Mouse (Mus musculus) CD4-positive, CD25-positive, alpha-beta regulatory T cell, adult 9 weeks (primary cell): ENCODE measurements around the gene Ing4. TPM values are rescaled to one million over a fixed set of nuclear protein-coding genes. Genes with fewer than 3 reads are reported as not detected.

Experiments
- polyA plus RNA-seq: library from polyadenylated mRNA; unstranded; fragments of 100-300 nt; shearing (Covaris generic); gene quantifications from one replicate; pipeline ENCODE4 v1.2.1, GENCODE M21; 2017

Gene Ing4
- 92.1 TPM for polyA plus RNA-seq

DNA sequence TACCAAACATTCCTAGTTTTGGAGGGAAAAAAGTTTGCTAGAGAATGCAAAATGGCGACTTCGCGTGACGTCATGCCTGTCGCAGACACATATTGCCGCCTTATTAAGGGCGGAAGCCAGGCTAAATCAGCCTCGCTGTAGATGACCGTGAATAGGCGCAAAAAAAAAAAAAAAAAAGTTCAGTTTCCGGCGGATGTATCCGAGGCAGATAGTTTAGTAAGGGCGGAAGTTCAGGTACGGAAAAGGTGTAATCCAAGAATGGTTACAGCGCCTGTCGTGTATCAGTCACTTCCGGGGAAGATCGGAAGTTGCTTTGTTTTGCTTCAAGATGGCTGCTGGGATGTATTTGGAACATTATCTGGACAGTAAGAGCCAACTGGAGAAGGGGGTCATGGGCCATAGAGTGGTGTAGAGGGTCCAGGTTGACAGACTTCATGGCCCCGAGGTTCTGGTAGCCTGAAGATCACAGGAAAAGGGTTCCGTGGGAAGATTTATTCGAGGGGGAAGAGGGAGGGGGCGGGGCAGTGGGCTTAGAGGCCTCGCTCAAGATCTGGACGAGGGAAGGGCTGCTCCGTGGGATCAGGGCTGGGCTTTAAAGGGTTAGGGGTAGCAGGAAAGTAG is at the start of gene Ing4:
Gene Ing4, plus strand, starts transcription at position 228 of the 621 bp plus-strand sequence.

DNA sequence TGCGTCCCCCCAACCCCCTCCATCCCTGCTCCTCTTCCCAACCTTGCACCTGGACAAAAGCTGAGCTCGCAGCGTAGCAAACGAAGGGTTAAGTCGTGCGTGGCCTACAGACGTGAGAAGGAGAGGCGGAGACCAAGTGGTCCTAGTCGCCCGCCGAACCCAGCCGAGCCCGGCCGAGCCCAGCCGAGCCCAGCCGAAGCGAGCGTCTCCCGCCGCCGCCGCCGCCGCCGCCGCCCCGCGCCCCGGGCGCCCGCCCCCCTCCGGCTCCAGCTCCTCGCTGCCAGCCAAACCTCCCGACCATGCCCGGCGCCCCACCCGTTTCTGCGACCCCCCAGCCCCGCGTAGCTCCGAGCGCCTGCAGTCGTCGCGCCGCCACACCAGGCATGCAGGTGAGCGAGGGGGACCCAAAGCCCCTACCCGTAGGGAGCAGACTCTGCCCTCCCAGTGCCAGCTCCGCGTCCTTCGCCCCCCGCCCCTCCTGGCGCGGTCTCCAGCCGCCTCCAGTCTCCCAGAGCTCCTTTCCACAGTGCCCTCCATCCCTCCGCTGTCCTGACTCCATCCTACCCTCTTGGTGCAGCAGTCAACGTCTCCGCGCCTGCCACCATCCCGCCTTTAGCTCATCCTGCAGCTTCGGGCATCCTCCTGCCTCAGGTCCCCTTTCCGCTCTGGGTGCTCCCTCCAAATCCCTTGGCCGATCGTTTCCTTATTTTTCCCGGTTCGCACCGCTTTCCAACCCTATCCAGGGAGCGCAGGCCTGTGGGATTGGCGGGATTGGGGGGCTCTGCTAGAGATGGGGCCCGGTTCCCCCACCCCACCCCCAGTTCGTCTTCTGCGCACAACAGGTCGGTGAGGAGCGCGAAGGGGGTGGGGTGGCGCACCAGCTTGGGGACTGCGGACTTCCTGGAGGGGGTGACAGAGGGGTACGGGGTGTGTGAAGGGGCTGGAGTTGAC is 42.7 kb upstream of the Ing4 start, which contains the start of gene Pianp:
Gene Pianp, plus strand, starts transcription at position 144 of the 951 bp plus-strand sequence.

DNA sequence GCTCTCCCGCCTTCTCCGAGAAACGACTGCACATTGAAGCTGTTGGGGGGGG is 30.6 kb upstream of the Ing4 start, which contains the start of gene Zfp384:
Gene Zfp384, plus strand, starts transcription at position 17 of the 52 bp plus-strand sequence.

DNA sequence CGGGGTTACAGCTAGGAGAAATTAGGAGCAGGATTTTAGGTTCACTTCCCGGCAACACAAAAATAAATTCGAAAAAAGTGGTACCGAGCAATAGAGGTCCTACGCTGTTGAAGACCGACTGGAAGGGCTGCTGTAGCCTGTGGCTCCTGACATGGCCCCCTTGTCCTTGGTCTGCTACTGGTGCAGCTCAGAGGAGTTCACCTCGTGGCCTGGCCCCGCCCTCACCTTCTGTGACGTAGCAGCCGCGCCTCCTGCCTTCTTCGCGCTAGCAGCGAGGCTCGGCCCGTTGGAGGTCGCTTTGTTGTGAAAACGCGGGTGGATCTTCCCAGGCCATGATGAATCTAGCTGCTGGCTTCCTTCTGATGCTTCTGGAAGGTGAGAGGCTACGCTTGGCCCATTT is 10.1 kb downstream of the Ing4 start, which contains the start of gene Acrbp:
Gene Acrbp, plus strand, starts transcription at position 12 of the 400 bp plus-strand sequence.

DNA sequence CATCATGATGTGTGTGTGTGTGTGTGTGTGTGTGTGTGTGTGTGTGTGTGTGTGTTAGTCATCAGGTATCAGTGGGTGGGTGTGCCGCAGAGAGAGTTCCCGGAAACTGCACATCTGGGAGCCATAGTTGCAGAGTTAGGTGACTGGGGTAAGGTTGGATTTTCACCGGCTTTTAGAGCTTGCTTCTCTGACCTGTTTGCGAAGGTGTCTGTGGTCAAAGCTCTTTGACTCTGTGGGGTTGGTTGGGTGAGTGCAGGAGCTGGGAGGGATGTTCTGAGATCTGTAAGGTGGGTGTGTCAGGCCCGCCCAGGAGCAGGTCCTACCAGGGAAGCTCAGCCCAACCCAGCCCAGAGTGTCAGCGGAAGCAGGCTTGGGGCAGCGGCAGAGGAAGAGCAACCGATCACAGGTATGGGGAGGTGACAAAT is 28.0 kb downstream of the Ing4 start, which contains the start of gene Lpar5:
Gene Lpar5, plus strand, starts transcription at position 350 of the 425 bp plus-strand sequence.

DNA sequence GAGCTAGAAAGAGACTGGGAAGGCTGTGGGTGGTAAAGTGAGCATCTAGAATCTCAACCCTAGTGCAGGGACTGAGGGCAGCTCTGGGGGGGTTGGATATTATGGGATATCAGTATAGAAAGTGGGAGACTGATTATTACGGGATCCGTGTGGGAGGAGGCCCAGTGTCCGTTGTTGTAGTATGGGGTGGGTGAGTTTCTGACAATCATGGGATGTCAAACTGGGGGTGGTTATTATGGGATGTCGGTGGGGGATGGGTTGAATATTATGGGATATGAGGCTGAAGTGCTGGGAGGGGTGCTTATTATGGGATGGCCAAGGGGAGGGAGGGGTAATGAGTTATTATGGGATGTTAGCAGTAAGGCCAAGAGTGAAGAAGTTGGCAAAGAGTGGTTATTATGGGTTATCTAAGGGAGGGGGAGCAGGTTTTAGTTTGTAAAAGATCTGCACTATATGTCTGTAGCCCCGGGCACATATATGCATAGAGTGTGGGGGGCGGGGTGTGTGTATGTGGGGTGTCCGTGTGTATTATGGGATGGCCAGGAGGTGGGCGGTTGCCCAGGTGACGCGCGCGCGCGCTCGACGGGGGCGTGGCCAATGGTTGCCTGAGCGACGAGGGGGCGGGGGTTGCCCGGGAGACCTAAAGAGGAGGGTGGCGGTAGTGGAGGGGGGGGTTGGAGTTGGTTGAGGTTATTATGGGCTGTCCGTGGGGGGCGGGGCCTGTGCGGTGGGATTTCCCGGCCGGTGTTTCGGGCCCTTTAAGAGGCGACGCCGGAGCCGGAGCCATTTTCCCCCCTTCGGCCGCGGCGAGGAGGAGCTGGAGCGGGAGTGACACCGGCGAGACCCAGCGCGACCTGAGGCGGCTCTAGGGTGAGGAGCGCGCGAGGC is 56.1 kb downstream of the Ing4 start, which contains the start of gene Chd4:
Gene Chd4, plus strand, starts transcription at position 591 of the 888 bp plus-strand sequence.

Other genes starting within 250 kb of the Ing4 start
- 8.1 TPM for gene Spsb2, start 231.1 kb upstream of the Ing4 start, polyA plus RNA-seq
- 133 TPM for gene Tpi1, start 225.5 kb upstream of the Ing4 start, polyA plus RNA-seq
- gene Usp5, start 210.3 kb upstream of the Ing4 start, polyA plus RNA-seq = 133 TPM
- 8.8 TPM for gene Cdca3, start 210.2 kb upstream of the Ing4 start, polyA plus RNA-seq
- gene Gnb3, start 199.5 kb upstream of the Ing4 start, polyA plus RNA-seq = not detected
- gene P3h3, start 182.0 kb upstream of the Ing4 start, polyA plus RNA-seq = 0.10 TPM
- gene Gpr162, start 175.8 kb upstream of the Ing4 start, polyA plus RNA-seq = 0.43 TPM
- gene Cd4, start 151.5 kb upstream of the Ing4 start, polyA plus RNA-seq = 308 TPM
- 4.4 TPM for gene Lag3, start 128.1 kb upstream of the Ing4 start, polyA plus RNA-seq
- 10.0 TPM for gene Ptms, start 119.7 kb upstream of the Ing4 start, polyA plus RNA-seq
- gene Mlf2, start 108.4 kb upstream of the Ing4 start, polyA plus RNA-seq = 107 TPM
- 116 TPM for gene Cops7a, start 74.2 kb upstream of the Ing4 start, polyA plus RNA-seq
- 0.42 TPM for gene Pianp, start 43.1 kb upstream of the Ing4 start, polyA plus RNA-seq
- gene Zfp384, start 30.6 kb upstream of the Ing4 start, polyA plus RNA-seq = 14.6 TPM
- gene Acrbp, start 9.9 kb downstream of the Ing4 start, polyA plus RNA-seq = 30.7 TPM
- 16.7 TPM for gene Lpar5, start 28.2 kb downstream of the Ing4 start, polyA plus RNA-seq
- gene Chd4, start 56.2 kb downstream of the Ing4 start, polyA plus RNA-seq = 89.0 TPM
- gene Nop2, start 92.1 kb downstream of the Ing4 start, polyA plus RNA-seq = 70.8 TPM
- 12.5 TPM for gene Iffo1, start 105.5 kb downstream of the Ing4 start, polyA plus RNA-seq
- 331 TPM for gene Gapdh, start 126.7 kb downstream of the Ing4 start, polyA plus RNA-seq
- gene Ncapd2, start 151.9 kb downstream of the Ing4 start, polyA plus RNA-seq = 27.3 TPM
- gene Mrpl51, start 152.0 kb downstream of the Ing4 start, polyA plus RNA-seq = 117 TPM
- 64.9 TPM for gene Vamp1, start 175.8 kb downstream of the Ing4 start, polyA plus RNA-seq
- gene Tapbpl, start 192.1 kb downstream of the Ing4 start, polyA plus RNA-seq = 136 TPM
- gene Cd27, start 197.2 kb downstream of the Ing4 start, polyA plus RNA-seq = 663 TPM
- 1.6 TPM for gene Tuba3a, start 246.3 kb downstream of the Ing4 start, polyA plus RNA-seq